Mouse (Mus musculus): Measurements from ENCODE around the gene Lypd6. TPM values are rescaled to one million over a fixed set of nuclear protein-coding genes. Genes with fewer than 3 reads are reported as not detected.

Lypd6 gene
- polyA plus RNA-seq, 1 experiment from 2014 or later, result 10.3 TPM

GRCm38 (mm10) chr2:50165277-50165676 is 99.0 kb downstream of the Lypd6 start:
- Histone ChIP-seq H3K36me3 (ENCODE audit: control insufficient read depth, insufficient read depth, low read length) (no peaks in the 10 kb centered on the region), H3K4me2 (ENCODE audit: low read depth, low read length, severe bottlenecking) (no peak overlapping the region), H3K4me3 (ENCODE audit: low read depth, low read length) (no peak overlapping the region), H3K9me3 (ENCODE audit: control insufficient read depth, low read length) (no peaks in the 10 kb centered on the region), H3K4me1 (replicated peaks; ENCODE audit: control insufficient read depth, insufficient read depth, low read length) (no peaks in the 10 kb centered on the region; the same call in 1 of the 2 replicates), H3K27ac (ENCODE audit: low read depth, low read length) (no peak overlapping the region), H3K27me3 (ENCODE audit: control insufficient read depth, insufficient read depth, low read length) (no peaks in the 10 kb centered on the region), H3K9ac (ENCODE audit: low read length) (no peak overlapping the region)
- DNase-seq (ENCODE audit: low spot score) (no peak), ATAC-seq (replicated peaks; ENCODE audit: low FRiP score) (no peak)
- WGBS, result 68% methylated on average over 6 of the region's 6 CpGs

- Histone ChIP-seq H3K4me3 (ENCODE audit: low read depth, low read length) (no peak overlapping the region), H3K27ac (ENCODE audit: low read depth, low read length) (no peak overlapping the region), H3K36me3 (ENCODE audit: control insufficient read depth, insufficient read depth, low read length) (no peaks in the 10 kb centered on the region), H3K27me3 (ENCODE audit: control insufficient read depth, insufficient read depth, low read length) (no peaks in the 10 kb centered on the region), H3K9ac (ENCODE audit: low read length) (no peak overlapping the region), H3K4me2 (ENCODE audit: low read depth, low read length, severe bottlenecking) (no peak overlapping the region), H3K4me1 (replicated peaks; ENCODE audit: control insufficient read depth, insufficient read depth, low read length) (no peaks in the 10 kb centered on the region; the same call in 1 of the 2 replicates), H3K9me3 (ENCODE audit: control insufficient read depth, low read length) (no peaks in the 10 kb centered on the region)
- DNase-seq (ENCODE audit: low spot score), result no peak
- ATAC-seq (replicated peaks; ENCODE audit: low FRiP score), result no peak
- WGBS, result 72% methylated on average over 5 of the region's 5 CpGs
Observed at GRCm38 (mm10) chr2:50166082-50166481, 99.9 kb downstream of the Lypd6 start.

- Histone ChIP-seq H3K4me1 (replicated peaks; ENCODE audit: control insufficient read depth, insufficient read depth, low read length) (no peaks in the 10 kb centered on the region; the same call in 1 of the 2 replicates), H3K27ac (ENCODE audit: low read depth, low read length) (no peak overlapping the region), H3K9ac (ENCODE audit: low read length) (no peak overlapping the region), H3K4me2 (ENCODE audit: low read depth, low read length, severe bottlenecking) (no peak overlapping the region), H3K36me3 (ENCODE audit: control insufficient read depth, insufficient read depth, low read length) (no peaks in the 10 kb centered on the region), H3K4me3 (ENCODE audit: low read depth, low read length) (no peak overlapping the region), H3K9me3 (ENCODE audit: control insufficient read depth, low read length) (no peaks in the 10 kb centered on the region), H3K27me3 (ENCODE audit: control insufficient read depth, insufficient read depth, low read length) (no peaks in the 10 kb centered on the region)
- 65% methylated on average over 12 of the region's 12 CpGs for WGBS
- DNase-seq (ENCODE audit: low spot score), result no peak
- peak; percentile 53; the same call in 1 of the 2 replicates for ATAC-seq (replicated peaks; ENCODE audit: low FRiP score)
Observed at GRCm38 (mm10) chr2:50173730-50174528, 107.7 kb downstream of the Lypd6 start.

GRCm38 (mm10) chr2:50175709-50176108 is 109.5 kb downstream of the Lypd6 start:
- no peak for ATAC-seq (replicated peaks; ENCODE audit: low FRiP score)
- WGBS, result 66% methylated on average over 4 of the region's 4 CpGs
- no peak overlapping the region for H3K27ac ChIP-seq (ENCODE audit: low read depth, low read length)

GRCm38 (mm10) chr2:50179164-50179563 is 112.9 kb downstream of the Lypd6 start:
- H3K27ac ChIP-seq (ENCODE audit: low read depth, low read length), result no peak overlapping the region
- H3K9ac ChIP-seq (ENCODE audit: low read length), result no peak overlapping the region
- ATAC-seq (replicated peaks; ENCODE audit: low FRiP score) (no peak), DNase-seq (ENCODE audit: low spot score) (no peak)
- H3K27me3 ChIP-seq (ENCODE audit: control insufficient read depth, insufficient read depth, low read length), result no peaks in the 10 kb centered on the region
- H3K4me2 ChIP-seq (ENCODE audit: low read depth, low read length, severe bottlenecking), result no peak overlapping the region
- WGBS, result 94% methylated on average over 5 of the region's 5 CpGs
- H3K36me3 ChIP-seq (ENCODE audit: control insufficient read depth, insufficient read depth, low read length), result no peaks in the 10 kb centered on the region
- H3K4me1 ChIP-seq (replicated peaks; ENCODE audit: control insufficient read depth, insufficient read depth, low read length), result no peaks in the 10 kb centered on the region; the same call in 1 of the 2 replicates
- H3K4me3 ChIP-seq (ENCODE audit: low read depth, low read length), result no peak overlapping the region
- H3K9me3 ChIP-seq (ENCODE audit: control insufficient read depth, low read length), result no peaks in the 10 kb centered on the region

More at GRCm38 (mm10) chr2:50175709-50176108, 109.5 kb downstream of the Lypd6 start:
- H3K27me3 ChIP-seq (ENCODE audit: control insufficient read depth, insufficient read depth, low read length), result no peaks in the 10 kb centered on the region
- no peaks in the 10 kb centered on the region for H3K36me3 ChIP-seq (ENCODE audit: control insufficient read depth, insufficient read depth, low read length)
- no peak overlapping the region for H3K4me3 ChIP-seq (ENCODE audit: low read depth, low read length)
- H3K9me3 ChIP-seq (ENCODE audit: control insufficient read depth, low read length), result no peaks in the 10 kb centered on the region
- no peak for DNase-seq (ENCODE audit: low spot score)
- no peak overlapping the region for H3K9ac ChIP-seq (ENCODE audit: low read length)
- no peaks in the 10 kb centered on the region; the same call in 1 of the 2 replicates for H3K4me1 ChIP-seq (replicated peaks; ENCODE audit: control insufficient read depth, insufficient read depth, low read length)
- no peak overlapping the region for H3K4me2 ChIP-seq (ENCODE audit: low read depth, low read length, severe bottlenecking)

- ATAC-seq (replicated peaks; ENCODE audit: low FRiP score), result no peak
- no peak overlapping the region for H3K9ac ChIP-seq (ENCODE audit: low read length)
- WGBS, result 92% methylated on average over 3 of the region's 3 CpGs
Observed at GRCm38 (mm10) chr2:50180423-50180822, 114.2 kb downstream of the Lypd6 start.

GRCm38 (mm10) chr2:50181332-50181731 is 115.1 kb downstream of the Lypd6 start:
- 93% methylated on average over 3 of the region's 3 CpGs for WGBS
- no peak overlapping the region for H3K27ac ChIP-seq (ENCODE audit: low read depth, low read length)
- no peaks in the 10 kb centered on the region for H3K9me3 ChIP-seq (ENCODE audit: control insufficient read depth, low read length)
- H3K27me3 ChIP-seq (ENCODE audit: control insufficient read depth, insufficient read depth, low read length), result no peaks in the 10 kb centered on the region
- H3K36me3 ChIP-seq (ENCODE audit: control insufficient read depth, insufficient read depth, low read length), result no peaks in the 10 kb centered on the region
- no peak overlapping the region for H3K4me3 ChIP-seq (ENCODE audit: low read depth, low read length)
- H3K9ac ChIP-seq (ENCODE audit: low read length), result no peak overlapping the region
- DNase-seq (ENCODE audit: low spot score) (no peak), ATAC-seq (replicated peaks; ENCODE audit: low FRiP score) (no peak)
- H3K4me2 ChIP-seq (ENCODE audit: low read depth, low read length, severe bottlenecking), result no peak overlapping the region
- H3K4me1 ChIP-seq (replicated peaks; ENCODE audit: control insufficient read depth, insufficient read depth, low read length), result no peaks in the 10 kb centered on the region

More at GRCm38 (mm10) chr2:50180423-50180822, 114.2 kb downstream of the Lypd6 start:
- no peaks in the 10 kb centered on the region for H3K9me3 ChIP-seq (ENCODE audit: control insufficient read depth, low read length)
- no peaks in the 10 kb centered on the region for H3K27me3 ChIP-seq (ENCODE audit: control insufficient read depth, insufficient read depth, low read length)
- no peaks in the 10 kb centered on the region for H3K4me1 ChIP-seq (replicated peaks; ENCODE audit: control insufficient read depth, insufficient read depth, low read length)
- H3K36me3 ChIP-seq (ENCODE audit: control insufficient read depth, insufficient read depth, low read length), result no peaks in the 10 kb centered on the region
- H3K4me2 ChIP-seq (ENCODE audit: low read depth, low read length, severe bottlenecking), result no peak overlapping the region
- H3K27ac ChIP-seq (ENCODE audit: low read depth, low read length), result no peak overlapping the region
- no peak overlapping the region for H3K4me3 ChIP-seq (ENCODE audit: low read depth, low read length)
- no peak for DNase-seq (ENCODE audit: low spot score)

- ATAC-seq (replicated peaks; ENCODE audit: low FRiP score) (no peak), DNase-seq (ENCODE audit: low spot score) (no peak)
- no peaks in the 10 kb centered on the region for H3K4me1 ChIP-seq (replicated peaks; ENCODE audit: control insufficient read depth, insufficient read depth, low read length)
- H3K27me3 ChIP-seq (ENCODE audit: control insufficient read depth, insufficient read depth, low read length), result no peaks in the 10 kb centered on the region
- no peaks in the 10 kb centered on the region for H3K9me3 ChIP-seq (ENCODE audit: control insufficient read depth, low read length)
- H3K9ac ChIP-seq (ENCODE audit: low read length), result no peak overlapping the region
- H3K4me2 ChIP-seq (ENCODE audit: low read depth, low read length, severe bottlenecking), result no peak overlapping the region
- no peaks in the 10 kb centered on the region for H3K36me3 ChIP-seq (ENCODE audit: control insufficient read depth, insufficient read depth, low read length)
- 37% methylated on average over 12 of the region's 12 CpGs for WGBS
- H3K27ac ChIP-seq (ENCODE audit: low read depth, low read length), result no peak overlapping the region
- H3K4me3 ChIP-seq (ENCODE audit: low read depth, low read length), result no peak overlapping the region
Observed at GRCm38 (mm10) chr2:50186711-50187405, 120.6 kb downstream of the Lypd6 start.

All from forebrain, embryonic 11.5 days (tissue).